Mouse (Mus musculus): Measurements from ENCODE around the gene Slc16a7.

DNA sequence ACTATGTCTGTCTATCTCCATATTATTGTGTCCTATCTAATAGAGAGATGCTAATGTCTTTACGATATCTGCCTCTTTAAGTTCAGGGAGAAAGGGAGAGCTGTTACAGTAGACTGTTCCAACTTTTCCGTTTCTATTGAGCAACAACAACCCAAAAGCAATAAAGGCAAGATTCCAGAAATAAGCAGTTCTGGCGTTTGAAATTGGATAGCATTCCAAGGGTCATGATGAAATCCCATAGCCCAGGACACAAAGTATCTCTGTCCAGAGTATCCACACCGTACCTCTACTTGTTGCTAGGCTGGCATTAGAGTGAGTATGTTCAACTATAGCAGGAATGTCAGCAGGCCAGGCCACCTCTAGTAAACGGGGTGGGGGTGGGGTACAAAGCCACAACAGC lies 13.7 kb downstream of the Slc16a7 start:
- TF ChIP-seq CTCF (IDR thresholded peaks at IDR 0.05; ENCODE audit: borderline replicate concordance, insufficient read depth, low read length) (no peak), POLR2A (IDR thresholded peaks at IDR 0.05; ENCODE audit: low read depth, low read length) (no peak)
